Mouse (Mus musculus) stomach, embryonic 14.5 days (tissue): ENCODE measurements around the gene Nop9. TPM values are rescaled to one million over a fixed set of nuclear protein-coding genes. Genes with fewer than 3 reads are reported as not detected.

ENCODE experiments used
- ATAC-seq: fragments of 200-750 bp; cut with Nextera tagmentation; 2 replicates; pipeline ENCODE4 v1.8.0; 2017; ENCODE audit warnings: low read depth, moderate TSS enrichment; ENCODE audit not compliant: insufficient number of reproducible peaks, insufficient read depth, low FRiP score
- H3K27ac ChIP-seq: fragments of 300-500 bp; sonication (generic); 2 replicates; pipeline ENCODE4 v1.5.1; 2014; ENCODE audit warnings: mild to moderate bottlenecking, low read length, moderate library complexity, mixed read lengths
- H3K27me3 ChIP-seq: fragments of 300-500 bp; sonication (generic); 2 replicates; pipeline ENCODE4 v1.6.1; 2014; ENCODE audit warnings: low read length, control low read depth, mixed read lengths; ENCODE audit not compliant: control insufficient read depth, insufficient read depth
- H3K36me3 ChIP-seq: fragments of 300-500 bp; sonication (generic); 2 replicates; pipeline ENCODE4 v1.6.1; 2014; ENCODE audit warnings: mild to moderate bottlenecking, control low read depth, low read length, moderate library complexity, mixed read lengths; ENCODE audit not compliant: control insufficient read depth, insufficient read depth
- H3K4me1 ChIP-seq: fragments of 300-500 bp; sonication (generic); 2 replicates; pipeline ENCODE4 v1.6.1; 2014; ENCODE audit warnings: low read length, control low read depth, mixed read lengths; ENCODE audit not compliant: control insufficient read depth, insufficient read depth
- H3K4me2 ChIP-seq: fragments of 300-500 bp; sonication (generic); replicated peaks from 2 replicates; pipeline ENCODE4 v1.6.1; 2014; ENCODE audit warnings: low read depth, low read length, control low read depth
- H3K4me3 ChIP-seq: fragments of 300-500 bp; sonication (generic); 2 replicates; pipeline ENCODE4 v1.5.1; 2014; ENCODE audit warnings: low read depth, low read length, control low read depth
- H3K9ac ChIP-seq: fragments of 300-500 bp; sonication (generic); replicated peaks from 2 replicates; pipeline ENCODE4 v1.6.1; 2014; ENCODE audit warnings: low read depth, mild to moderate bottlenecking, control low read depth, low read length, moderate library complexity, mixed read lengths
- H3K9me3 ChIP-seq: fragments of 300-500 bp; sonication (generic); 2 replicates; pipeline ENCODE4 v1.6.1; 2016; ENCODE audit warnings: low read depth, low read length, control low read depth; ENCODE audit not compliant: control insufficient read depth
- WGBS: fragments of 180-500 bp; shearing (Covaris S2); extraction: QIAGEN DNeasy Blood & Tissue Kit; methylation state at CpG from one replicate; pipeline ENCODE4 v1.1.7; 2014; 5-methylcytosine and 5-hydroxymethylcytosine counted together
- polyA plus RNA-seq: library from polyadenylated mRNA; unstranded; fragments of >200 nt; fragmentation: Nextera tagmentation; extraction: Ambion mirVana; gene quantifications from 2 replicates; pipeline ENCODE4 v1.2.1, GENCODE M21; 2014

Nop9 gene
- polyA plus RNA-seq, result 36.6 and 38.8 TPM in 2 replicates

DNA sequence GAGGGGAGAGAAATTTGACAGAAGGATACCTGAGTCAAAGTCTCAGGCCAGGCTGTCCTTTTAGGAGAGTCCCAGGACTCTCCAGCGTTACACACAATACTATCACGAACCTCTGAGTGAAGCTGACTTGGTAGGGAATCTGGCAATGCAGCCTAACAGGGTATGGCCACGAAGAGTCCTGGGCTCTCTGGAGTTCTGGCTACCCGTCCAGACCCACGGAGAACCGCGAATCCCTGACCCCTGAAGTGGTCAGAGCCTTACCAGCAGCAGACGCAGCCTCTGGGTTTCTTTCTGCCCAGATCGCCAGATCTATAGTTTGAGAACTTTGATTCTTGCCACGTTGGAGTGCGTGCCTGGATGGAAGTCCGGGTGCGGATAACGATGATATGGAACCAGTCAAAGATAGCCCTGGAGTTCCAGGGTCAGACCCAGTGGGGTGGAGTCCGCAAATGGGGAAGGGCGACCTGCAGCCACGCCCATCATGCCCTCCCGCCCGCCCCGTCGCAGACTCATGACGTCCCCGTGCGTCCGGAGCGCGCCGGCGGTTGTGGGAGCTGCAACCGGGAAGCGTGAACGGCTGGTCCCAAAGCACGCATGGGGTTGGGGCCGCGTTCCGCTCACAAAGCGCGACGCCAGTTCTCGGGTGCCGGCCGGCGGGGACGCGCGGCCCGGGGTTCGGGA is at the start of gene Nop9, which contains the start of gene Dhrs1:
Gene Nop9 (plus strand): TSS at position 514 of the 681 bp plus-strand sequence.
Gene Dhrs1 (minus strand): TSS at position 511 of the 681 bp plus-strand sequence.
- no peaks in the 10 kb centered on the region for H3K27me3 ChIP-seq
- 0 out of 2 replicates have a peak within 1 kb of the TSS, but pooled peaks have one; percentile 18 for H3K27ac ChIP-seq
- peak within 1 kb of the TSS; percentile 85 for H3K4me3 ChIP-seq
- no peaks in the 10 kb centered on the region for H3K9me3 ChIP-seq
- H3K36me3 ChIP-seq, result peaks cover 14% of the 10 kb centered on the region; the same call in 1 of the 2 replicates
- peak; percentile 77; the same call in 1 of the 2 replicates for ATAC-seq
- H3K4me2 ChIP-seq, result peak within 1 kb of the TSS; percentile 97
- peak within 1 kb of the TSS; percentile 63 for H3K9ac ChIP-seq
- peaks cover 17% of the 10 kb centered on the region; the same call in 1 of the 2 replicates for H3K4me1 ChIP-seq
- 2% methylated on average over 48 of the region's 48 CpGs for whole genome bisulfite sequencing

DNA sequence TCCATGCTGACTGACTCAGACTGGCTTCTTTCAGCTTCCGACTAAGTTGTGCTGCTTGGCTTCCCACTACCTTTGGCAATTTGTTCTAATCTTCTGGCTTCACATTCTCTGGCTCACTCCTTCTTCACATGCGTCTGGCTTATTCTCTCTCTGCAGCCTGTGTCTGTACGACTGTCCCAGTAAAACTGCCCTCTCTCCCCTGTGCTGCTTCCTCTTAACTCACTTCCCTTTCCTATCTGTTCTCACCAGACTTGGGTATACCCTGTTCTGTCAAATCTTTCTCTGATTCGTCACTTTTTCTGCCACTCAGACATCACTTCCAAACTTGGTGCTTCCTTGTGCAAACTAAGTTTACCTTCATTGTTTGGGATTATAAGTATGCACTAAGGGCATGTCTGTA is 48.3 kb upstream of the Nop9 start:
- ATAC-seq, result no peak
- WGBS, result 80% methylated on average over 4 of the region's 4 CpGs
- Histone ChIP-seq H3K9me3 (no peaks in the 10 kb centered on the region), H3K27ac (no peak overlapping the region), H3K4me2 (no peak overlapping the region), H3K36me3 (no peaks in the 10 kb centered on the region), H3K27me3 (no peaks in the 10 kb centered on the region), H3K4me1 (no peaks in the 10 kb centered on the region), H3K9ac (no peak overlapping the region), H3K4me3 (no peak overlapping the region)

DNA sequence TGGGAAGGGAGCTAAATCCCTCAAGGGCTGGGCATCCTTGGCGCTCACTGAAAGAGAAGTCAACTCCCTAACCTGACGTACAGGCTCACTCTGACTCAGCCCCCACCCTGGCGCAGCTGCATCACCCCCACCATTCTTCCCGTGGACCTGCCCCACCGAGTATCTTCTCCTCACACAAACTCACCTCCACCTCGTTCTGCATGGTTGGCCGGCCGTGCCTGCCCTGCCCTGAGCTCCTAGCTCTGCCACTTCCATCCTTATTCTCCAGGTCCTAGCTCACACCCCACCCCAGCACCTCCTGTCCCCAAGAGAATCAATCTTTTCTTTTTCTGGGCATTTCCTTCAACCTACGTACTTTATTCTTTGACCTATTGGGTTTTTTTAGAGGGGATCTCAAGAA is 44.4 kb upstream of the Nop9 start:
- no peaks in the 10 kb centered on the region for H3K27me3 ChIP-seq
- WGBS, result 67% methylated on average over 9 of the region's 9 CpGs
- H3K4me3 ChIP-seq, result no peak overlapping the region
- H3K36me3 ChIP-seq, result no peaks in the 10 kb centered on the region
- no peak overlapping the region for H3K4me2 ChIP-seq
- H3K4me1 ChIP-seq, result no peaks in the 10 kb centered on the region
- no peak overlapping the region for H3K27ac ChIP-seq
- no peaks in the 10 kb centered on the region for H3K9me3 ChIP-seq
- no peak overlapping the region for H3K9ac ChIP-seq
- no peak for ATAC-seq

DNA sequence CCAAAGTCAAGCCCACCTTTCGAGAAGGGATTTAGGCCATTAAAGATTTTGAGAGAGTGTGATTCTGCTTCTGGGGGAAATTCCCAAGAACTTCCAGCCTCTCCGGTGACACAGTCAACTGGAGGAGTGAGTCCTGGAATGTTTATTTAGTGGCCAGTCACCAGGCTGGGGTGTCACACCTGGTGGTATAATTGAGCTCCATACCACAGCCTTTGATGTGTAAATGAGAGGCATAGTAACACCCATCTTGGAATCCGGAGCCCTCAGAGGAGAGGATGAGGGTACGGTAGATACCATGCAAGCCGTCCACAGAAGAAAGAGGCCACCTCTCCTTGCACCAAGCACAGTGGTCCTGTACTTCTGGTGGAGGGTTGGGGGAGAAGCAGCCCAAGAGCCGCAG is 42.7 kb upstream of the Nop9 start:
- ATAC-seq, result no peak
- Histone ChIP-seq H3K9ac (no peak overlapping the region), H3K27me3 (no peaks in the 10 kb centered on the region), H3K4me1 (no peaks in the 10 kb centered on the region), H3K4me2 (no peak overlapping the region), H3K36me3 (no peaks in the 10 kb centered on the region), H3K27ac (no peak overlapping the region), H3K4me3 (no peak overlapping the region), H3K9me3 (no peaks in the 10 kb centered on the region)
- 46% methylated on average over 6 of the region's 6 CpGs for WGBS

DNA sequence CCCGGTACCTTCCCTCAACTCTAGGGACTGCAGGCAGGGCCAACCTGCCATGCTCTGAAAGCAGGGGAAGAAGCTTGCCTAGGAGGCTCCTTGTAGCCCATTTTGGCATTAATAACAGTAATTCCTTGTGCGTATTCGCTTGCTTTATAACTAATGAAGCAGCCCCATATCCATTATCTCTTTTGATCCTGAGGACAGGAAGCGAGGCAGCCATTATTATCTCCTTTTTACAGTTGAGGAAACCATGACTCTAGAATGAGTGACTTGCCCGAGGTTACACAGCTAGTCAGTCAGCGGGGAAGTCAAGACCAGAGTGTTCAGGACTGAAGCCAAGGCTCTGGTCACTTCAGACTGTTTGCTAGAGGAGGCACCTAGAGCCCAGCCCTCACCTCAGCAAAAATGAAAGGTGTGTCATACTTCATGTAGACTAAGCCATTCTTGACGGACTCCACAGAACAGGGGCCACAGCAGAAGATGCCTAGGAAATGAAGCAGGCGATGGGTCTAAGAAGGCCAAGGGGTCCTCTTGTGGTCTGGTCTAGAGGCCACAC is 39.4 kb upstream of the Nop9 start:
- H3K4me1 ChIP-seq, result no peaks in the 10 kb centered on the region
- no peak overlapping the region for H3K4me2 ChIP-seq
- no peak for ATAC-seq
- H3K9me3 ChIP-seq, result no peaks in the 10 kb centered on the region
- no peak overlapping the region for H3K4me3 ChIP-seq
- H3K9ac ChIP-seq, result no peak overlapping the region
- 86% methylated on average over 8 of the region's 8 CpGs for WGBS
- H3K27me3 ChIP-seq, result no peaks in the 10 kb centered on the region
- H3K27ac ChIP-seq, result no peak overlapping the region
- no peaks in the 10 kb centered on the region for H3K36me3 ChIP-seq

DNA sequence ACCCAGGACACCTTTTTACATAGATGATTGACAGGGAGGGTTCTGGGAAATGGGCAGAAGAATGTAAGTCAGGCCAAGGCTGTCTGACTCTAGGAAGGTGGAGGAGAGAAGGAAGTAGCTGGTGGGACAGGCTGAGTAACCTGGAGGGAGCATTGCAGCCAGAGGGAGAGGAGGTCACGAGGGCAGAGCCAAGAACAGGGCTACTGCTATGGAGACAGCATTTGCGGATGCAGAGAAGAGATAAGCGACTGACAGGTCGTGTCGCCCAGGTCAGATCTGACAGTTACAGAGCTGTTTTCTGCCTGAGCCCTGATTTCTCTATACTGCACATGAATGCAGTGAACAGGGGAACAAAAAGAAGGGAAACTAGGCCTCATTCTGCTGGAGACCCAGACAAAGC is 38.1 kb upstream of the Nop9 start:
- no peaks in the 10 kb centered on the region for H3K4me1 ChIP-seq
- H3K27ac ChIP-seq, result no peak overlapping the region
- no peak overlapping the region for H3K4me3 ChIP-seq
- H3K4me2 ChIP-seq, result no peak overlapping the region
- H3K9me3 ChIP-seq, result no peaks in the 10 kb centered on the region
- no peaks in the 10 kb centered on the region for H3K27me3 ChIP-seq
- no peaks in the 10 kb centered on the region for H3K36me3 ChIP-seq
- WGBS, result 67% methylated on average over 5 of the region's 5 CpGs
- no peak for ATAC-seq
- no peak overlapping the region for H3K9ac ChIP-seq

DNA sequence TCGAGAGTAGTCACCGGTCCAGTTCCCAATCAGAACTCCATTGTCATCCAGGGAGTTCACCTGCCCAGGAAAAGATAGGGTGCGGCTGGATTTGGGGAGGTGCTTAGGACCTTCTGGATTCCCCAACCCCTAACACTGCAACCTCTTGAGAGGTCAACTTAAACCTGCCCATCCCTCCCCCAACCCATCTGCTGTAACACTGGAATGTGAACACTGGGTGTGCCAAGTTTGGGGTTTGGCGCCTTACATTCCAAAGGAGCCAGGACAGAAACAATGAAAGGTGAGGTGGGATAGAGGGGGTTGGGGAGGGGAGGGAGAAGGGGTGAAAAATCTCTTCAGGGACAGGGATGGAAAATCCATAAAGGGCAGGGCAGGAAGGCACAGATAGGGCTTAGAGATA is 36.0 kb upstream of the Nop9 start:
- Histone ChIP-seq H3K4me3 (no peak overlapping the region), H3K36me3 (no peaks in the 10 kb centered on the region), H3K9me3 (no peaks in the 10 kb centered on the region), H3K27me3 (no peaks in the 10 kb centered on the region), H3K4me2 (no peak overlapping the region), H3K27ac (no peak overlapping the region), H3K9ac (no peak overlapping the region), H3K4me1 (no peaks in the 10 kb centered on the region; the same call in 1 of the 2 replicates)
- ATAC-seq, result no peak
- WGBS, result 74% methylated on average over 4 of the region's 4 CpGs

DNA sequence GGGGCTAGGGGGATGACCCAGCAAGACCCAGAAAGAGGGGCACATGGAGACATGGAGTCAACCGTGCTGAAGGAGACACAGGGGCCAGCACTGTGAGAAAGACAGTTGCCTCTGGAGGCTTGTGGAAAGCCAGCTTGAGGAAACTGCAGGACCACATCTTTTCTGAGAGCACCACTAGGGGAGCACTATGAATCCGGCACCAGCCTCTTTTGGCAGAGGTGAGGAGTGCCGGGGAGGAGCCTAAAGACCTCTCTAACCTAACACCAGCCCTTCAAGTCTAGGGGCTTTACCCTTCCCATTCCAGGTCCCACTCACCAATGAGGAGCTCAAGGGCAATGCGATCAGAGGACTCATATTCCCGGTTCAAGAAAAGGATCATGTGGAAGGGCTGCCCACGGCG is 33.7 kb upstream of the Nop9 start:
- H3K4me2 ChIP-seq, result 0 out of 2 replicates have a peak overlapping the region, but pooled peaks have one; percentile 7
- no peak overlapping the region for H3K4me3 ChIP-seq
- 82% methylated on average over 7 of the region's 7 CpGs for whole genome bisulfite sequencing
- H3K27ac ChIP-seq, result peak overlapping the region; percentile 7; the same call in 1 of the 2 replicates
- H3K9me3 ChIP-seq, result no peaks in the 10 kb centered on the region
- ATAC-seq, result no peak
- H3K36me3 ChIP-seq, result 0 out of 2 replicates have a peak, but pooled peaks cover 4% of the 10 kb centered on the region
- H3K9ac ChIP-seq, result no peak overlapping the region
- no peaks in the 10 kb centered on the region for H3K27me3 ChIP-seq
- no peaks in the 10 kb centered on the region; the same call in 1 of the 2 replicates for H3K4me1 ChIP-seq
